Mouse (Mus musculus): ENCODE data around the gene Lpgat1. TPM values are rescaled to one million over a fixed set of nuclear protein-coding genes. Genes with fewer than 3 reads are reported as not detected.

Gene Lpgat1
- polyA plus RNA-seq, 1 experiment from 2014 or later: 28.7 TPM

GRCm38 (mm10) chr1:191738726-191739125, 21.1 kb downstream of the Lpgat1 start:
- no peak overlapping the region for H3K4me2 ChIP-seq (replicated peaks; ENCODE audit: low read depth, low read length)
- H3K4me1 ChIP-seq (ENCODE audit: insufficient read depth, low read depth, low read length): 0 out of 2 replicates have a peak, but pooled peaks cover 4% of the 10 kb centered on the region
- H3K9me3 ChIP-seq (ENCODE audit: low read length): no peaks in the 10 kb centered on the region
- H3K9ac ChIP-seq (replicated peaks; ENCODE audit: low read depth): no peak overlapping the region
- no peak overlapping the region for H3K27ac ChIP-seq (ENCODE audit: low read length)
- no peak overlapping the region for H3K4me3 ChIP-seq (ENCODE audit: low read depth, low read length)
- H3K27me3 ChIP-seq (replicated peaks; ENCODE audit: insufficient read depth, low read length): no peaks in the 10 kb centered on the region
- 68% methylated on average over 2 of the region's 2 CpGs for WGBS
- no peaks in the 10 kb centered on the region for H3K36me3 ChIP-seq (ENCODE audit: insufficient read depth, low read length)
- no peak for ATAC-seq
- TF ChIP-seq CTCF (IDR thresholded peaks at IDR 0.05): no peak
- TF ChIP-seq EP300 (IDR thresholded peaks at IDR 0.05): no peak
- DNase-seq (ENCODE audit: low spot score): no peak

- DNase-seq (ENCODE audit: low spot score) (no peak), ATAC-seq (no peak)
- H3K36me3 ChIP-seq (ENCODE audit: insufficient read depth, low read length): no peaks in the 10 kb centered on the region
- H3K27me3 ChIP-seq (replicated peaks; ENCODE audit: insufficient read depth, low read length): no peaks in the 10 kb centered on the region
- no peaks in the 10 kb centered on the region for H3K9me3 ChIP-seq (ENCODE audit: low read length)
- H3K4me1 ChIP-seq (ENCODE audit: insufficient read depth, low read depth, low read length): 0 out of 2 replicates have a peak, but pooled peaks cover 4% of the 10 kb centered on the region
- WGBS: 82% methylated on average over 6 of the region's 6 CpGs
- no peak overlapping the region for H3K27ac ChIP-seq (ENCODE audit: low read length)
- H3K4me2 ChIP-seq (replicated peaks; ENCODE audit: low read depth, low read length): no peak overlapping the region
- H3K9ac ChIP-seq (replicated peaks; ENCODE audit: low read depth): no peak overlapping the region
- H3K4me3 ChIP-seq (ENCODE audit: low read depth, low read length): no peak overlapping the region
- TF ChIP-seq EP300 (IDR thresholded peaks at IDR 0.05) (no peak), CTCF (IDR thresholded peaks at IDR 0.05) (no peak)
Observed at GRCm38 (mm10) chr1:191740587-191741361, 23.1 kb downstream of the Lpgat1 start.

GRCm38 (mm10) chr1:191741635-191742034, 24.0 kb downstream of the Lpgat1 start:
- WGBS: 76% methylated on average over 4 of the region's 4 CpGs
- no peak overlapping the region for H3K4me3 ChIP-seq (ENCODE audit: low read depth, low read length)
- TF ChIP-seq CTCF (IDR thresholded peaks at IDR 0.05) (no peak), EP300 (IDR thresholded peaks at IDR 0.05) (no peak)
- H3K9me3 ChIP-seq (ENCODE audit: low read length): no peaks in the 10 kb centered on the region
- no peak overlapping the region for H3K9ac ChIP-seq (replicated peaks; ENCODE audit: low read depth)
- no peak overlapping the region for H3K4me2 ChIP-seq (replicated peaks; ENCODE audit: low read depth, low read length)
- H3K4me1 ChIP-seq (ENCODE audit: insufficient read depth, low read depth, low read length): 0 out of 2 replicates have a peak, but pooled peaks cover 4% of the 10 kb centered on the region
- no peaks in the 10 kb centered on the region for H3K36me3 ChIP-seq (ENCODE audit: insufficient read depth, low read length)
- ATAC-seq: no peak
- DNase-seq (ENCODE audit: low spot score): no peak
- H3K27ac ChIP-seq (ENCODE audit: low read length): no peak overlapping the region
- H3K27me3 ChIP-seq (replicated peaks; ENCODE audit: insufficient read depth, low read length): no peaks in the 10 kb centered on the region

DNA sequence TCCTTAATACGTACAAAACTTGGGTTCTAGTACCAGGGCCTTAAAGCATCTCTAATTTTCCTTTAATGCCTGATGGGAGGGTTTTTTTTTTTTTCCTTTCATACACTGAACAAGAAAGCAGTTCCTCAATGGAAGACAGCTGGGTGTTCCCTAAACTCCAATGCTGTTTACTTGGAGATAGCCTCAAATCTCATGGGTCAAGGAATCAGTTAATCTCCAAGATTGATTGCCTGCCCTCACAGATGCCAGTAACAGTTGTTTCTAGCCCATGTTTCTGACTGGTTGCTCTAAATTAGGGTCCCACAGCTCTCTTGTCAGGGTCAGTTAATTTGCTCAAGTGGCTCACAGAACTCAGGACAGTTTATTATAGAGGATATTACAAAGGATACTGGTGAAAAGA, 30.8 kb downstream of the Lpgat1 start:
- H3K27ac ChIP-seq (ENCODE audit: low read length): no peak overlapping the region

GRCm38 (mm10) chr1:191756520-191757199, 39.0 kb downstream of the Lpgat1 start:
- Histone ChIP-seq H3K9me3 (ENCODE audit: low read length) (no peaks in the 10 kb centered on the region), H3K36me3 (ENCODE audit: insufficient read depth, low read length) (peaks cover 9% of the 10 kb centered on the region), H3K27me3 (replicated peaks; ENCODE audit: insufficient read depth, low read length) (no peaks in the 10 kb centered on the region), H3K27ac (ENCODE audit: low read length) (no peak overlapping the region), H3K9ac (replicated peaks; ENCODE audit: low read depth) (no peak overlapping the region), H3K4me3 (ENCODE audit: low read depth, low read length) (no peak overlapping the region), H3K4me1 (ENCODE audit: insufficient read depth, low read depth, low read length) (no peaks in the 10 kb centered on the region), H3K4me2 (replicated peaks; ENCODE audit: low read depth, low read length) (no peak overlapping the region)
- DNase-seq (ENCODE audit: low spot score) (no peak), ATAC-seq (no peak)
- no peak for TF ChIP-seq EP300 (IDR thresholded peaks at IDR 0.05)
- no peak for TF ChIP-seq CTCF (IDR thresholded peaks at IDR 0.05)
- 90% methylated on average over 3 of the region's 3 CpGs for WGBS

More for the DNA sequence above, 30.8 kb downstream of the Lpgat1 start:
- TF ChIP-seq EP300 (IDR thresholded peaks at IDR 0.05) (no peak), CTCF (IDR thresholded peaks at IDR 0.05) (no peak)
- DNase-seq (ENCODE audit: low spot score) (no peak), ATAC-seq (no peak)
- no peak overlapping the region for H3K4me2 ChIP-seq (replicated peaks; ENCODE audit: low read depth, low read length)
- no peak overlapping the region for H3K4me3 ChIP-seq (ENCODE audit: low read depth, low read length)
- no peaks in the 10 kb centered on the region for H3K9me3 ChIP-seq (ENCODE audit: low read length)
- no peaks in the 10 kb centered on the region; the same call in 1 of the 2 replicates for H3K36me3 ChIP-seq (ENCODE audit: insufficient read depth, low read length)
- no peak overlapping the region for H3K9ac ChIP-seq (replicated peaks; ENCODE audit: low read depth)
- WGBS: 77% methylated on average over 1 of the region's 1 CpGs
- H3K27me3 ChIP-seq (replicated peaks; ENCODE audit: insufficient read depth, low read length): no peaks in the 10 kb centered on the region
- no peaks in the 10 kb centered on the region for H3K4me1 ChIP-seq (ENCODE audit: insufficient read depth, low read depth, low read length)

- TF ChIP-seq EP300 (IDR thresholded peaks at IDR 0.05) (no peak), CTCF (IDR thresholded peaks at IDR 0.05) (no peak)
- Histone ChIP-seq H3K4me3 (ENCODE audit: low read depth, low read length) (no peak overlapping the region), H3K9ac (replicated peaks; ENCODE audit: low read depth) (no peak overlapping the region), H3K4me2 (replicated peaks; ENCODE audit: low read depth, low read length) (no peak overlapping the region), H3K27me3 (replicated peaks; ENCODE audit: insufficient read depth, low read length) (no peaks in the 10 kb centered on the region), H3K36me3 (ENCODE audit: insufficient read depth, low read length) (0 out of 2 replicates have a peak, but pooled peaks cover 5% of the 10 kb centered on the region), H3K4me1 (ENCODE audit: insufficient read depth, low read depth, low read length) (no peaks in the 10 kb centered on the region), H3K27ac (ENCODE audit: low read length) (no peak overlapping the region), H3K9me3 (ENCODE audit: low read length) (no peaks in the 10 kb centered on the region)
- 58% methylated on average over 5 of the region's 5 CpGs for WGBS
- DNase-seq (ENCODE audit: low spot score) (no peak), ATAC-seq (no peak)
Observed at GRCm38 (mm10) chr1:191774106-191774505, 56.5 kb downstream of the Lpgat1 start.

Data from lung, postnatal 0 days (tissue).